Mouse (Mus musculus): ENCODE measurements around the gene Olfr295.

Gene Olfr295

GRCm38 (mm10) chr7:86583562-86583961 lies at the start of gene Olfr295:
TSS of gene Olfr295 (plus strand) at chr7:86583862.
- DNase-seq (ENCODE audit: low read depth), result no peak

GRCm38 (mm10) chr7:86616543-86616942 lies 32.9 kb downstream of the Olfr295 start, which contains the start of gene Olfr294:
TSS of gene Olfr294 (minus strand) at chr7:86616643.
- no peak for DNase-seq (ENCODE audit: low read depth)
